Mouse (Mus musculus): ENCODE measurements around the gene Spg21. TPM values are rescaled to one million over a fixed set of nuclear protein-coding genes. Genes with fewer than 3 reads are reported as not detected.
A peak's percentile ranks its signal among the peaks of the same experiment; 100 is the strongest.

Spg21 gene
- polyA plus RNA-seq, 1 experiment from 2014 or later, result 28.0 TPM

GRCm38 (mm10) chr9:65519807-65520504, 59.2 kb downstream of the Spg21 start, which contains the start of gene Ankdd1a:
TSS of gene Ankdd1a (minus strand) at chr9:65520193.
- 22% methylated on average over 17 of the region's 25 CpGs for WGBS (ENCODE audit: insufficient replicate concordance)
- no peak for ATAC-seq (ENCODE audit: low read depth)
- Histone ChIP-seq H3K27ac (no peak within 1 kb of the TSS), H3K4me1 (replicated peaks) (peaks cover 9% of the 10 kb centered on the region), H3K9ac (no peak within 1 kb of the TSS), H3K9me3 (replicated peaks) (no peaks in the 10 kb centered on the region), H3K36me3 (no peaks in the 10 kb centered on the region), H3K27me3 (peaks cover 28% of the 10 kb centered on the region), H3K4me3 (replicated peaks) (no peak within 1 kb of the TSS), H3K4me2 (0 out of 2 replicates have a peak within 1 kb of the TSS, but pooled peaks have one; percentile 21)
- DNase-seq, result no peak

GRCm38 (mm10) chr9:65520505-65520876, 59.7 kb downstream of the Spg21 start:
- Histone ChIP-seq H3K4me2 (no peak overlapping the region), H3K9me3 (replicated peaks) (no peaks in the 10 kb centered on the region), H3K27ac (no peak overlapping the region), H3K9ac (no peak overlapping the region), H3K27me3 (peaks cover 28% of the 10 kb centered on the region), H3K4me1 (replicated peaks) (peaks cover 13% of the 10 kb centered on the region), H3K36me3 (no peaks in the 10 kb centered on the region), H3K4me3 (replicated peaks) (no peak overlapping the region)
- ATAC-seq (ENCODE audit: low read depth) (no peak), DNase-seq (no peak)
- 31% methylated on average over 11 of the region's 11 CpGs for WGBS (ENCODE audit: insufficient replicate concordance)

GRCm38 (mm10) chr9:65523611-65524364, 63.0 kb downstream of the Spg21 start:
- no peak overlapping the region for H3K4me2 ChIP-seq
- no peak overlapping the region for H3K4me3 ChIP-seq (replicated peaks)
- peaks cover 38% of the 10 kb centered on the region for H3K4me1 ChIP-seq (replicated peaks)
- DNase-seq (peak; percentile 69), ATAC-seq (ENCODE audit: low read depth) (peak; percentile 63)
- H3K27ac ChIP-seq, result peak overlapping the region; percentile 31; the same call in 1 of the 2 replicates
- no peak overlapping the region for H3K9ac ChIP-seq
- no peaks in the 10 kb centered on the region for H3K9me3 ChIP-seq (replicated peaks)
- H3K36me3 ChIP-seq, result no peaks in the 10 kb centered on the region
- H3K27me3 ChIP-seq, result peaks cover 22% of the 10 kb centered on the region
- 22% methylated on average over 14 of the region's 14 CpGs for WGBS (ENCODE audit: insufficient replicate concordance)

GRCm38 (mm10) chr9:65525445-65526195, 64.9 kb downstream of the Spg21 start:
- Histone ChIP-seq H3K27me3 (peaks cover 10% of the 10 kb centered on the region), H3K27ac (peak overlapping the region; percentile 25; the same call in 1 of the 2 replicates), H3K9ac (no peak overlapping the region), H3K9me3 (replicated peaks) (no peaks in the 10 kb centered on the region), H3K4me2 (no peak overlapping the region), H3K36me3 (no peaks in the 10 kb centered on the region), H3K4me3 (replicated peaks) (no peak overlapping the region), H3K4me1 (replicated peaks) (peaks cover 55% of the 10 kb centered on the region)
- WGBS (ENCODE audit: insufficient replicate concordance), result 71% methylated on average over 10 of the region's 10 CpGs
- DNase-seq (no peak), ATAC-seq (ENCODE audit: low read depth) (no peak)

- Histone ChIP-seq H3K4me2 (peak overlapping the region; percentile 56), H3K4me3 (replicated peaks) (0 out of 2 replicates have a peak overlapping the region, but pooled peaks have one; percentile 15), H3K27me3 (no peaks in the 10 kb centered on the region), H3K9me3 (replicated peaks) (no peaks in the 10 kb centered on the region), H3K27ac (peak overlapping the region; percentile 92), H3K9ac (peak overlapping the region; percentile 59), H3K36me3 (no peaks in the 10 kb centered on the region), H3K4me1 (replicated peaks) (peaks cover 76% of the 10 kb centered on the region)
- ATAC-seq (ENCODE audit: low read depth) (peak; percentile 94), DNase-seq (peak; percentile 79)
- WGBS (ENCODE audit: insufficient replicate concordance), result 32% methylated on average over 6 of the region's 6 CpGs
Measured at GRCm38 (mm10) chr9:65528417-65529038, 67.8 kb downstream of the Spg21 start.

- Histone ChIP-seq H3K27me3 (no peaks in the 10 kb centered on the region), H3K4me1 (replicated peaks) (peaks cover 79% of the 10 kb centered on the region), H3K9ac (peak overlapping the region; percentile 59; the same call in 1 of the 2 replicates), H3K4me3 (replicated peaks) (no peak overlapping the region), H3K4me2 (peak overlapping the region; percentile 56), H3K9me3 (replicated peaks) (no peaks in the 10 kb centered on the region), H3K27ac (peak overlapping the region; percentile 92), H3K36me3 (no peaks in the 10 kb centered on the region)
- ATAC-seq (ENCODE audit: low read depth) (peak; percentile 88), DNase-seq (peak; percentile 74)
- WGBS (ENCODE audit: insufficient replicate concordance), result 31% methylated on average over 8 of the region's 8 CpGs
Measured at GRCm38 (mm10) chr9:65529659-65530058, 68.9 kb downstream of the Spg21 start.

GRCm38 (mm10) chr9:65531283-65531682, 70.5 kb downstream of the Spg21 start:
- WGBS (ENCODE audit: insufficient replicate concordance), result 84% methylated on average over 5 of the region's 5 CpGs
- H3K27ac ChIP-seq, result no peak overlapping the region

GRCm38 (mm10) chr9:65532986-65533385, 72.2 kb downstream of the Spg21 start:
- H3K9me3 ChIP-seq (replicated peaks), result no peaks in the 10 kb centered on the region
- no peak overlapping the region for H3K4me2 ChIP-seq
- 59% methylated on average over 8 of the region's 8 CpGs for WGBS (ENCODE audit: insufficient replicate concordance)
- H3K36me3 ChIP-seq, result no peaks in the 10 kb centered on the region
- H3K27me3 ChIP-seq, result no peaks in the 10 kb centered on the region
- ATAC-seq (ENCODE audit: low read depth) (no peak), DNase-seq (no peak)
- peak overlapping the region; percentile 60 for H3K27ac ChIP-seq
- no peak overlapping the region for H3K4me3 ChIP-seq (replicated peaks)
- H3K4me1 ChIP-seq (replicated peaks), result peaks cover 77% of the 10 kb centered on the region
- peak overlapping the region; percentile 15; the same call in 1 of the 2 replicates for H3K9ac ChIP-seq

More at GRCm38 (mm10) chr9:65531283-65531682, 70.5 kb downstream of the Spg21 start:
- H3K4me2 ChIP-seq, result no peak overlapping the region
- 0 out of 2 replicates have a peak overlapping the region, but pooled peaks have one; percentile 14 for H3K9ac ChIP-seq
- ATAC-seq (ENCODE audit: low read depth), result no peak
- peaks cover 83% of the 10 kb centered on the region for H3K4me1 ChIP-seq (replicated peaks)
- no peaks in the 10 kb centered on the region for H3K27me3 ChIP-seq
- no peaks in the 10 kb centered on the region for H3K36me3 ChIP-seq
- DNase-seq, result no peak
- H3K4me3 ChIP-seq (replicated peaks), result no peak overlapping the region
- H3K9me3 ChIP-seq (replicated peaks), result no peaks in the 10 kb centered on the region

GRCm38 (mm10) chr9:65534111-65534510, 73.4 kb downstream of the Spg21 start:
- Histone ChIP-seq H3K27ac (no peak overlapping the region; the same call in 1 of the 2 replicates), H3K36me3 (no peaks in the 10 kb centered on the region), H3K27me3 (no peaks in the 10 kb centered on the region), H3K9ac (no peak overlapping the region), H3K4me1 (replicated peaks) (peaks cover 75% of the 10 kb centered on the region), H3K9me3 (replicated peaks) (no peaks in the 10 kb centered on the region), H3K4me3 (replicated peaks) (no peak overlapping the region), H3K4me2 (no peak overlapping the region)
- 82% methylated on average over 3 of the region's 3 CpGs for WGBS (ENCODE audit: insufficient replicate concordance)
- ATAC-seq (ENCODE audit: low read depth) (no peak), DNase-seq (no peak)

- 30% methylated on average over 3 of the region's 3 CpGs for WGBS (ENCODE audit: insufficient replicate concordance)
- H3K27ac ChIP-seq, result peak overlapping the region; percentile 22
- H3K4me3 ChIP-seq (replicated peaks), result no peak overlapping the region
- no peak overlapping the region for H3K4me2 ChIP-seq
- ATAC-seq (ENCODE audit: low read depth) (no peak; the same call in 1 of the 2 replicates), DNase-seq (no peak)
- H3K36me3 ChIP-seq, result no peaks in the 10 kb centered on the region
- H3K27me3 ChIP-seq, result no peaks in the 10 kb centered on the region
- peaks cover 73% of the 10 kb centered on the region for H3K4me1 ChIP-seq (replicated peaks)
- no peaks in the 10 kb centered on the region for H3K9me3 ChIP-seq (replicated peaks)
- peak overlapping the region; percentile 22; the same call in 1 of the 2 replicates for H3K9ac ChIP-seq
Measured at GRCm38 (mm10) chr9:65535191-65535722, 74.5 kb downstream of the Spg21 start.
